Mouse (Mus musculus): ENCODE data around the gene Nup205.

DNA sequence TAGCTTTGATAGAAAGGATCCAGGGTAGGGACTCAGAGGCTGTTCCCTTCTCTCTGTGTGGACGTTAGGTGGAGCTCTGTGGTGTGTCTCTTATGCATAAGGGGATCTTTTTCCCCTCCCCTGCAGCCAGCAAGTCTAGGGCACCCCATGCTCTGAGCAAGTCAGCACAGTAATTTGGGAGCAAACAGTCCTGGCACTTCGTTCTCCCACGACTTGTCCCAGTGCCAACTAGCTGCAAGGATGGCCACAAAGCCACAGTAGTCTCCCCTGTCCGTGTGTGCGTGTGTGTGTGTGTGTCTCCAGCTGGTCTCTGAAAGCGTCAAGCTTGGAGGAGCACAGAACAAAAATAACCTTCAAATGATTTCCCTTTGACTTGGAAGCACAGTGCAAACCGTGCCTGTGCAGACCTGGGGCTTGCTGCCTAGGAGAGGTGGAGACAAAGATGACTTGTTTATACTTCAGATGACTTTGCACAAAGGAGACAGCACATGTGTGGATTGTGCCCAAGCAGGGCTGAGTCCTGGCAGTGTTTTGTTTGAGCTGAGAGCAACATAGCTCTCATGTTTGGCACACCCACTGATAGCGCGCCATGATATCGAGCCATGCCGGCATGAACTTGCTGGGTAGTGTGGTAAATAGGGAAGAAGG, 111.0 kb downstream of the Nup205 start:
- TF ChIP-seq CTCF (conservative IDR thresholded peaks at IDR 0.05; ENCODE audit: low read length) (no peak), NANOG (IDR thresholded peaks at IDR 0.05; ENCODE audit: borderline replicate concordance, low read length) (no peak)

All from E14TG2a.4 (cell line).